Mouse (Mus musculus) erythroblast, embryonic 14.5 days (primary cell): ENCODE measurements around the gene Zfhx2. TPM values are rescaled to one million over a fixed set of nuclear protein-coding genes. Genes with fewer than 3 reads are reported as not detected.
A peak's percentile ranks its signal among the peaks of the same experiment; 100 is the strongest.

Source experiments
- H3K27me3 ChIP-seq: 2 replicates; pipeline ENCODE4 v1.6.1; 2012; ENCODE audit warnings: inconsistent platforms; ENCODE audit not compliant: control insufficient read depth
- H3K36me3 ChIP-seq: 2 replicates; pipeline ENCODE4 v1.6.1; 2012; ENCODE audit warnings: mild to moderate bottlenecking, inconsistent platforms; ENCODE audit not compliant: control insufficient read depth
- H3K4me1 ChIP-seq: 2 replicates; pipeline ENCODE4 v1.6.1; 2012; ENCODE audit warnings: inconsistent platforms; ENCODE audit not compliant: control insufficient read depth
- H3K4me3 ChIP-seq: replicated peaks from 2 replicates; pipeline ENCODE3; 2012; ENCODE audit warnings: moderate library complexity, mild to moderate bottlenecking, inconsistent platforms
- H3K9me3 ChIP-seq: 2 replicates; pipeline ENCODE4 v1.6.1; 2012; ENCODE audit warnings: low read length, inconsistent platforms, mixed read lengths; ENCODE audit not compliant: control insufficient read depth
- GATA1 ChIP-seq: IDR thresholded peaks from 2 replicates; pipeline ENCODE4 v1.6.1; 2012; ENCODE audit warnings: low read length, inconsistent platforms, mixed read lengths
- TAL1 ChIP-seq: IDR thresholded peaks from 3 replicates; pipeline ENCODE4 v1.6.1; 2012; ENCODE audit warnings: low read length, inconsistent platforms, mixed read lengths
- polyA plus RNA-seq: library from polyadenylated mRNA; stranded (reverse); fragments of >175 nt; gene quantifications from 2 replicates; pipeline ENCODE4 v1.2.3, GENCODE M21; 2012

Gene Zfhx2
- polyA plus RNA-seq, 1 experiment = 0.06 TPM

- TF ChIP-seq GATA1 (no peak), TAL1 (no peak)
- Histone ChIP-seq H3K4me1 (peaks cover 28% of the 10 kb centered on the region), H3K9me3 (no peaks in the 10 kb centered on the region), H3K36me3 (peaks cover 25% of the 10 kb centered on the region), H3K4me3 (peak within 1 kb of the TSS; percentile 78), H3K27me3 (no peaks in the 10 kb centered on the region)
Observed at GRCm38 (mm10) chr14:55014991-55015766, 76.9 kb downstream of the Zfhx2 start, which contains the start of gene Ngdn. TSS of gene Ngdn (plus strand) at chr14:55015454.

DNA sequence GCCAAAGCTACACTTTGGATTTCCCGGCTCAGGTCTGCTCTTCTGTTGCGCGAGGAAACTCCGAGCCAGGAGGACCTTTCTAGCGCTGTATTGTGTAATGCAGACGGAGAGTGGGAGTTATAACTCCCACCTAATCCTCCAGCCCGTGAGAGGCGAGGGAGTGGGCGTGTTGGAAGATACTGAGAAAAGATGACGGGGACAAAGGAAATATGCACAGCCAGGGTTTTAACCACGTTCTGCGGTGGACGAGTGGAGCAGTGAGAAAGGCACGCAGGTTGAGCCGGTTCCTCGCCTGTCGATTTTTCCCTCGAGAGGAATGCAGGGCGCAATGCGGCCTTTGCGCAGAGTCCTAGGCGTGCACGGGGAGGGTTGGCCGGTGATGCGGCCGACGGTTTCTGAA is 77.5 kb downstream of the Zfhx2 start:
- TF ChIP-seq TAL1 (no peak), GATA1 (no peak)
- Histone ChIP-seq H3K9me3 (no peaks in the 10 kb centered on the region), H3K36me3 (peaks cover 20% of the 10 kb centered on the region), H3K4me1 (peaks cover 28% of the 10 kb centered on the region), H3K27me3 (no peaks in the 10 kb centered on the region), H3K4me3 (peak overlapping the region; percentile 78)

DNA sequence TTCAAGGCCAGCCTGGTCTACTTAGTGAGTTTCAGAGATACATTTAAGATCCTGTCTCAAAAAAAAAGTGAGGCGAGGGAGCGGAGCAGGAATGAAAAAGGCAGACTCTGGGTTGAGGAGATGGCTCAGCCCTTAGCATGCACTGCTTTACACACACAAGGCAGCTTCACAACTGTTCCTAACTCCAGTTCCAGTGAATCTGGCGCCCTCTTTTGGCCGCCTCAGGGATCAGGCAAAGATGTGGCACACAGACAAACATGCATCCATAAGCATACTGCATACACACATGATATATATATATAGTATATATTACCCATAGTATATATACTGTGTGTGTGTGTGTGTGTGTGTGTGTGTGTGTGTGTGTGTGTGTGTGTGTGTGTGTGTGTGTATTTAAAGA is 81.0 kb downstream of the Zfhx2 start:
- Histone ChIP-seq H3K36me3 (no peaks in the 10 kb centered on the region), H3K4me3 (no peak overlapping the region), H3K27me3 (no peaks in the 10 kb centered on the region), H3K9me3 (no peaks in the 10 kb centered on the region), H3K4me1 (peaks cover 30% of the 10 kb centered on the region)
- TF ChIP-seq GATA1 (no peak), TAL1 (no peak)

Other genes with a start within 250 kb of the Zfhx2 start
- gene Homez, start 221.4 kb downstream of the Zfhx2 start, polyA plus RNA-seq = not detected in 2 replicates
- 0.02 TPM in 1 of 2 replicates, not detected in the other for gene Ppp1r3e, start 214.8 kb downstream of the Zfhx2 start, polyA plus RNA-seq
- gene Bcl2l2, start 208.9 kb downstream of the Zfhx2 start, polyA plus RNA-seq = 0.66 and 0.95 TPM in 2 replicates
- 0.05 and 0.14 TPM in 2 replicates for gene Gm20521, start 208.9 kb downstream of the Zfhx2 start, polyA plus RNA-seq
- gene Pabpn1, start 199.8 kb downstream of the Zfhx2 start, polyA plus RNA-seq = 27.8 and 29.0 TPM in 2 replicates
- 0.01 TPM in 1 of 2 replicates, not detected in the other for gene Slc22a17, start 179.2 kb downstream of the Zfhx2 start, polyA plus RNA-seq
- 0.05 TPM in 1 of 2 replicates, not detected in the other for gene Efs, start 166.2 kb downstream of the Zfhx2 start, polyA plus RNA-seq
- gene Il25, start 159.6 kb downstream of the Zfhx2 start, polyA plus RNA-seq = not detected in 2 replicates
- not detected in 2 replicates for gene Cmtm5, start 156.1 kb downstream of the Zfhx2 start, polyA plus RNA-seq
- gene Myh6, start 125.4 kb downstream of the Zfhx2 start, polyA plus RNA-seq = not detected in 2 replicates
- gene Gm17428, start 115.4 kb downstream of the Zfhx2 start, polyA plus RNA-seq = not detected in 2 replicates
- not detected in 2 replicates for gene Myh7, start 97.7 kb downstream of the Zfhx2 start, polyA plus RNA-seq
- 2.8 and 3.1 TPM in 2 replicates for gene Ngdn, start 76.9 kb downstream of the Zfhx2 start, polyA plus RNA-seq
- gene Thtpa, start 2.5 kb upstream of the Zfhx2 start, polyA plus RNA-seq = 0.02 and 0.04 TPM in 2 replicates
- gene Ap1g2, start 14.3 kb upstream of the Zfhx2 start, polyA plus RNA-seq = 1.7 and 2.4 TPM in 2 replicates
- 0.02 TPM in 1 of 2 replicates, not detected in the other for gene Jph4, start 24.6 kb upstream of the Zfhx2 start, polyA plus RNA-seq
- gene Dhrs2, start 129.7 kb upstream of the Zfhx2 start, polyA plus RNA-seq = not detected in 2 replicates